Mouse (Mus musculus): ENCODE data around the gene Csf2ra. TPM values are rescaled to one million over a fixed set of nuclear protein-coding genes. Genes with fewer than 3 reads are reported as not detected.
"Not testable (repeated sequence)": the region's sequence is repeated elsewhere in the genome, so short reads cannot be mapped to it uniquely, and the experiment has no call there.

The Csf2ra gene
- 211 and 216 TPM in 2 replicates for polyA plus RNA-seq (2012; rRNA removed)

DNA sequence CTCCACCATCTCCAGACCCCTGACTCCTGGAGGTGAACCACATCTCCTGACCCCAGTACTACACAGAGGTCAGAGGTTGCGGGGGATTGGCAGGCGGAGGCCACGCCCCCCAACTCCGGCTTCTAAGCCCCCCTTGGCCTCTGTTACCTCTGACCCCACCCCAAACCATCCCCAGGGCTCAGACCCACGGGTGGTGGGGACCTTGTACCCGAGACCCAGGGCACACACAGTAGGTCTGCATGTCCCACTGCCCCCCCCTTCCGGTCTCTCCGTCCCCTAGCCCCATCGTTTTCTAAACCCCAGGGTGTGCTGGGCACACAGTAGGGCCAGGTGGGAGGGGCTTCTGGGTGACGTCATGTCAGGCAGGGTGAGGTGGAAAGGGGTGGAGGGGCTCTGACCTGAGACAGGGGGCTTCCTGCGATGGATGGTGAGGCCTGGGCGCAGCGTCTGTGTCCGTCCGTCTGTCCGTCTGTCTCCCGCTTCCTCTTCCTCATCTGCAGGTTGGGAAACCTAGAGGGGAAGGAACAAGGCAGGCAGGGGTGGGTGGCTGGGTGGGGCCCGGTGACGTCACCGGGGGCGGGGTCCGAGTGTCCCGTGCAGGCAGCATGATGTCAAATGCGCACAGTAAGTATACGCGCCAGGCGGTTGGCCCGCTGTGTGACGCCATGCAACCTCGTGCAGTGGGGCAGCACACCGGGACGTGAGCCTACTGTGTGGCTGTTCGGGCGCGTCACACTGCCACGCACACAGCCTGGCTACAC is at the start of gene Csf2ra:
TSS of gene Csf2ra (minus strand) at position 489 of the 761 bp plus-strand sequence.
- Histone ChIP-seq H3K27ac (ENCODE audit: control insufficient read depth, insufficient read depth, low read length) (no peak within 1 kb of the TSS), H3K36me3 (ENCODE audit: control insufficient read depth, insufficient read depth, low read length) (no peaks in the 10 kb centered on the region), H3K27me3 (ENCODE audit: control insufficient read depth, insufficient read depth, low read length) (no peaks in the 10 kb centered on the region), H3K4me1 (replicated peaks; ENCODE audit: control insufficient read depth, insufficient read depth, low read length) (peaks cover 8% of the 10 kb centered on the region), H3K4me3 (ENCODE audit: control insufficient read depth, insufficient read depth, low read length) (peak within 1 kb of the TSS; percentile 55)
- 64% methylated on average over 36 of the region's 36 CpGs for WGBS
- TF ChIP-seq CTCF (IDR thresholded peaks at IDR 0.05; ENCODE audit: borderline replicate concordance, control insufficient read depth, extremely low read depth, insufficient read depth, low read length, poor library complexity): no peak
- TF ChIP-seq POLR2A (IDR thresholded peaks at IDR 0.05; ENCODE audit: control insufficient read depth, extremely low read depth, insufficient read depth, low read length, poor library complexity): no peak
- DNase-seq: peak; percentile 30

DNA sequence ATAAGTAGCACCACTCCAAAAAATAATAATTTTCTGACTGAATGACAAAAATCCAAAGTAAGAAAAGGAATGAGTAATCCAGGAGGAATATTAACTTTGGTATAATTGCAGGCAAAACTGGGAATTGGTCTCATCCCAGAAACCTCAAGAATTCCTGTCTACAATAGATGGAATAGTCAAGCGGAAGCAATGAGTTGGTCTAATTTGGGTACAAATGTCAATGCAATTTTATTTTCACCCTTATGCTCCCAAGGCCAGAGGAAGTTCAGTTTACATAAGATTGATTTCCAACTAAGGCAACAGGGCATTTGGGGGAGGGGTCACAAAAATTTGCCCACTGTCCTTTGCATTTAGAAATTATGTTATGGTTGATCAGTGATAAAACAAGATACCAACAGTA is 47.2 kb upstream of the Csf2ra start:
- TF ChIP-seq CTCF (IDR thresholded peaks at IDR 0.05; ENCODE audit: borderline replicate concordance, control insufficient read depth, extremely low read depth, insufficient read depth, low read length, poor library complexity) (no peak), POLR2A (IDR thresholded peaks at IDR 0.05; ENCODE audit: control insufficient read depth, extremely low read depth, insufficient read depth, low read length, poor library complexity) (no peak)
- WGBS: 92% methylated on average over 1 of the region's 1 CpGs
- no peaks in the 10 kb centered on the region for H3K4me1 ChIP-seq (replicated peaks; ENCODE audit: control insufficient read depth, insufficient read depth, low read length)
- no peak overlapping the region for H3K27ac ChIP-seq (ENCODE audit: control insufficient read depth, insufficient read depth, low read length)
- no peak overlapping the region for H3K4me3 ChIP-seq (ENCODE audit: control insufficient read depth, insufficient read depth, low read length)
- no peaks in the 10 kb centered on the region for H3K36me3 ChIP-seq (ENCODE audit: control insufficient read depth, insufficient read depth, low read length)
- DNase-seq: no peak
- no peaks in the 10 kb centered on the region for H3K27me3 ChIP-seq (ENCODE audit: control insufficient read depth, insufficient read depth, low read length)

DNA sequence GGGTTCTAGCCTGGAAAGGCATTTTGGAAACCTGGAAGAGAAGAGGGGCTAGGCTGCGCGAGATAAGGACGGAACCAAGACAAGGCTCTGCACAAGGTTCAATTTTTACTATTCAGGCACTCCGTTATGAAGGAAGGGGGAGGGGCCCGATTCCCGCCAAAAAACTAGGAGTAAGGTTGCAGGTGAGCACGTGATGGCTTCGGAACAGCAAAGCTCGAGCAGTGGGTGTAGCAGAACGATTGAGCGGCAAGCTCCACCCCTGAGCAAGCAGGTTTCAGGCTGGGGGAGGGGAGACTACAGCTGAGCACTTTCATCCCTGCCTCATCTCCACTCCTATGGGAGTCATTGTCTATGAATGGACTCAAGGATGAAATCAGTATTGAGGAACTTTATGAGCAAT is 40.9 kb upstream of the Csf2ra start:
- WGBS: 51% methylated on average over 11 of the region's 11 CpGs
- not testable (repeated sequence) for H3K27ac ChIP-seq (ENCODE audit: control insufficient read depth, insufficient read depth, low read length); H3K36me3 ChIP-seq (ENCODE audit: control insufficient read depth, insufficient read depth, low read length); H3K27me3 ChIP-seq (ENCODE audit: control insufficient read depth, insufficient read depth, low read length); H3K4me1 ChIP-seq (replicated peaks; ENCODE audit: control insufficient read depth, insufficient read depth, low read length); DNase-seq; H3K4me3 ChIP-seq (ENCODE audit: control insufficient read depth, insufficient read depth, low read length)

DNA sequence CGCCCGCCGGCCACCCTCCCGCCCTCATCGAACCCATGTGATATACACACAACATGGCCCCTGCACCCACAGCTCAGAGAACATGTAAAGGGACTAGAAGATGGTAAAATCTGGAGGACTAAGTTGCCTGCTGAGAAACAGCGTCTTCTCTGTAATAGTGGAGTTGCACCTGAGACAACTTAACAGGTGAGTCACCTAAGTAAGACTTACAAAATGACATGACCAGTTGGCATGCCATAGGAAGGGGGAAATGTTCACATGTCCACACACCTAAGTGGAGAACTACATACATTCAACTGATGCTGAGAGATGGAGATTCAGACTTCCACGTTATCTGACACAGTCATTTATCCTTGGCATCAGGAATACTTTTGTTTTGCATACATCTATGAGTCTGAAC is 38.9 kb upstream of the Csf2ra start:
- Histone ChIP-seq H3K36me3 (ENCODE audit: control insufficient read depth, insufficient read depth, low read length) (no peaks in the 10 kb centered on the region), H3K27ac (ENCODE audit: control insufficient read depth, insufficient read depth, low read length) (no peak overlapping the region), H3K4me3 (ENCODE audit: control insufficient read depth, insufficient read depth, low read length) (no peak overlapping the region), H3K4me1 (replicated peaks; ENCODE audit: control insufficient read depth, insufficient read depth, low read length) (no peaks in the 10 kb centered on the region), H3K27me3 (ENCODE audit: control insufficient read depth, insufficient read depth, low read length) (no peaks in the 10 kb centered on the region)
- 24% methylated on average over 7 of the region's 7 CpGs for WGBS
- no peak for TF ChIP-seq CTCF (IDR thresholded peaks at IDR 0.05; ENCODE audit: borderline replicate concordance, control insufficient read depth, extremely low read depth, insufficient read depth, low read length, poor library complexity)
- DNase-seq: no peak

DNA sequence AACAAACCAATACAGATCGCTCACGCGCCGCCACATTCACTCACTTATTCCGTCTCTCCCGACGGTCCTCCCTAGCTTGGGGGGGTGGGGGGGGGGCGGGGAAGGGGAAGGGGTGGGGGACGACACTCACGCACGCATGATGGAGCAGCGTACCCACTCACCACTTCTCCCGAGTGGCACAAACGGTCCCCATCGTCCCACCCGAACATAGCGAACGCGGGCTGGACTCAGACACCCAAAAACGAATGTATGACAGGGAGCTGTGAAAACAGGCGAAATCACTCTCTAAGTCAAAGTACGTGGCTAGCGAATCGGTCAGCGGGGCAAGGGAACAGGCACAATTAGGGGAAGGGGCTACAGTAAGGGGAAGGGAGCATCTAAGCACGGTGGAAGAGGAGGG is 38.4 kb upstream of the Csf2ra start:
- 4% methylated on average over 26 of the region's 26 CpGs for WGBS
- no peak overlapping the region for H3K27ac ChIP-seq (ENCODE audit: control insufficient read depth, insufficient read depth, low read length)
- no peak overlapping the region for H3K4me3 ChIP-seq (ENCODE audit: control insufficient read depth, insufficient read depth, low read length)

DNA sequence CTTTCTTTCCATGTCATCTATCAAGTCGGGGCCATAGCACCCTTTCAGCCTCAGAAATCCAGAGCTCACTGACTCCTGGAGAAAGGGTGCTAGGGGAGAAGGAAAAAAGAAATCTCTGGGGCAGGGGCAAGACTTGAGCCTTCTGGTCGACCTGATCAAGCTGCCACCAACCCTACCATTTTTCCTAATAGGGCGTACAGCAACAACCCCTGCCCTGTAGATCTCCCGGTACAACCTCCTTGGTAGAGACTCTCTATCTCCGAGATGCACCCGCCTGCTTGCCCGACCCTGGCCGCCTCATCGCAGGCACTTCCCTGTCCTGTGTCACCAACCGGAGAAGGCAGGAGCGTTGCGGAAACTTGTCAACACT is 38.0 kb upstream of the Csf2ra start:
- WGBS: under 1% methylated on average over 12 of the region's 12 CpGs
- Histone ChIP-seq H3K36me3 (ENCODE audit: control insufficient read depth, insufficient read depth, low read length) (no peaks in the 10 kb centered on the region), H3K27ac (ENCODE audit: control insufficient read depth, insufficient read depth, low read length) (no peak overlapping the region), H3K27me3 (ENCODE audit: control insufficient read depth, insufficient read depth, low read length) (no peaks in the 10 kb centered on the region), H3K4me3 (ENCODE audit: control insufficient read depth, insufficient read depth, low read length) (no peak overlapping the region), H3K4me1 (replicated peaks; ENCODE audit: control insufficient read depth, insufficient read depth, low read length) (no peaks in the 10 kb centered on the region)
- TF ChIP-seq POLR2A (IDR thresholded peaks at IDR 0.05; ENCODE audit: control insufficient read depth, extremely low read depth, insufficient read depth, low read length, poor library complexity): no peak
- DNase-seq: peak; percentile 55

More for the DNA sequence above, 38.4 kb upstream of the Csf2ra start:
- Histone ChIP-seq H3K27me3 (ENCODE audit: control insufficient read depth, insufficient read depth, low read length) (no peaks in the 10 kb centered on the region), H3K4me1 (replicated peaks; ENCODE audit: control insufficient read depth, insufficient read depth, low read length) (no peaks in the 10 kb centered on the region), H3K36me3 (ENCODE audit: control insufficient read depth, insufficient read depth, low read length) (no peaks in the 10 kb centered on the region)
- TF ChIP-seq POLR2A (IDR thresholded peaks at IDR 0.05; ENCODE audit: control insufficient read depth, extremely low read depth, insufficient read depth, low read length, poor library complexity): no peak
- TF ChIP-seq CTCF (IDR thresholded peaks at IDR 0.05; ENCODE audit: borderline replicate concordance, control insufficient read depth, extremely low read depth, insufficient read depth, low read length, poor library complexity): no peak
- peak; percentile 42 for DNase-seq

Data from thymus, adult 2 months (tissue).